Mouse (Mus musculus): ENCODE results near the gene Mipep. TPM values are rescaled to one million over a fixed set of nuclear protein-coding genes. Genes with fewer than 3 reads are reported as not detected.

Mipep gene
- polyA plus RNA-seq, 1 experiment from 2014 or later, result 29.2 TPM

- WGBS, result 78% methylated on average over 12 of the region's 12 CpGs
- ATAC-seq (replicated peaks; ENCODE audit: insufficient number of reproducible peaks, insufficient read depth, low FRiP score, low read depth), result no peak
Observed at GRCm38 (mm10) chr14:60910506-60911444, 126.4 kb downstream of the Mipep start.

GRCm38 (mm10) chr14:60912981-60913468 lies 128.7 kb downstream of the Mipep start:
- Histone ChIP-seq H3K27me3 (no peaks in the 10 kb centered on the region), H3K9ac (no peak overlapping the region), H3K4me3 (no peak overlapping the region), H3K27ac (no peak overlapping the region; the same call in 1 of the 2 replicates), H3K4me1 (replicated peaks) (peaks cover 12% of the 10 kb centered on the region), H3K4me2 (no peak overlapping the region), H3K9me3 (replicated peaks) (no peaks in the 10 kb centered on the region), H3K36me3 (no peaks in the 10 kb centered on the region)
- no peak for ATAC-seq (replicated peaks; ENCODE audit: insufficient number of reproducible peaks, insufficient read depth, low FRiP score, low read depth)
- 12% methylated on average over 8 of the region's 8 CpGs for WGBS

More at GRCm38 (mm10) chr14:60910506-60911444, 126.4 kb downstream of the Mipep start:
- no peaks in the 10 kb centered on the region for H3K9me3 ChIP-seq (replicated peaks)
- H3K4me1 ChIP-seq (replicated peaks), result peaks cover 21% of the 10 kb centered on the region
- H3K4me2 ChIP-seq, result no peak overlapping the region
- H3K36me3 ChIP-seq, result no peaks in the 10 kb centered on the region
- H3K27ac ChIP-seq, result no peak overlapping the region
- no peak overlapping the region for H3K9ac ChIP-seq
- H3K4me3 ChIP-seq, result no peak overlapping the region
- H3K27me3 ChIP-seq, result no peaks in the 10 kb centered on the region

- no peak for ATAC-seq (replicated peaks; ENCODE audit: insufficient number of reproducible peaks, insufficient read depth, low FRiP score, low read depth)
- Histone ChIP-seq H3K4me2 (no peak overlapping the region), H3K4me1 (replicated peaks) (peaks cover 12% of the 10 kb centered on the region), H3K9ac (no peak overlapping the region), H3K27ac (no peak overlapping the region), H3K4me3 (no peak overlapping the region), H3K9me3 (replicated peaks) (no peaks in the 10 kb centered on the region), H3K36me3 (no peaks in the 10 kb centered on the region), H3K27me3 (no peaks in the 10 kb centered on the region)
- 50% methylated on average over 4 of the region's 4 CpGs for WGBS
Observed at GRCm38 (mm10) chr14:60916661-60917060, 132.3 kb downstream of the Mipep start.

GRCm38 (mm10) chr14:60926011-60926410 lies 141.6 kb downstream of the Mipep start:
- Histone ChIP-seq H3K36me3 (no peaks in the 10 kb centered on the region), H3K27me3 (no peaks in the 10 kb centered on the region), H3K9ac (no peak overlapping the region), H3K4me2 (no peak overlapping the region), H3K9me3 (replicated peaks) (no peaks in the 10 kb centered on the region), H3K4me1 (replicated peaks) (no peaks in the 10 kb centered on the region), H3K4me3 (no peak overlapping the region), H3K27ac (no peak overlapping the region)
- ATAC-seq (replicated peaks; ENCODE audit: insufficient number of reproducible peaks, insufficient read depth, low FRiP score, low read depth), result no peak
- WGBS, result 85% methylated on average over 1 of the region's 1 CpGs

- H3K9ac ChIP-seq, result no peak overlapping the region
- no peak overlapping the region for H3K27ac ChIP-seq
- no peak for ATAC-seq (replicated peaks; ENCODE audit: insufficient number of reproducible peaks, insufficient read depth, low FRiP score, low read depth)
- no peaks in the 10 kb centered on the region for H3K4me1 ChIP-seq (replicated peaks)
- H3K4me3 ChIP-seq, result no peak overlapping the region
- H3K4me2 ChIP-seq, result no peak overlapping the region
- no peaks in the 10 kb centered on the region for H3K27me3 ChIP-seq
- H3K9me3 ChIP-seq (replicated peaks), result no peaks in the 10 kb centered on the region
- WGBS, result 73% methylated on average over 5 of the region's 5 CpGs
- no peaks in the 10 kb centered on the region for H3K36me3 ChIP-seq
Observed at GRCm38 (mm10) chr14:60935705-60936104, 151.3 kb downstream of the Mipep start.

- WGBS, result 92% methylated on average over 4 of the region's 4 CpGs
- ATAC-seq (replicated peaks; ENCODE audit: insufficient number of reproducible peaks, insufficient read depth, low FRiP score, low read depth), result no peak
Observed at GRCm38 (mm10) chr14:60937481-60938039, 153.2 kb downstream of the Mipep start.

More at GRCm38 (mm10) chr14:60937481-60938039, 153.2 kb downstream of the Mipep start:
- Histone ChIP-seq H3K27me3 (no peaks in the 10 kb centered on the region), H3K9me3 (replicated peaks) (no peaks in the 10 kb centered on the region), H3K4me2 (no peak overlapping the region), H3K27ac (no peak overlapping the region), H3K4me1 (replicated peaks) (no peaks in the 10 kb centered on the region), H3K36me3 (no peaks in the 10 kb centered on the region), H3K9ac (no peak overlapping the region), H3K4me3 (no peak overlapping the region)

Other genes with a start within 250 kb of the Mipep start
- 14.9 and 18.5 TPM in 2 replicates for gene Spata13, start 150.6 kb upstream of the Mipep start, polyA plus RNA-seq (2015; fragmentation: Nextera tagmentation; extraction: Ambion mirVana)
- 2.3 and 2.4 TPM in 2 replicates for gene C1qtnf9, start 16.4 kb upstream of the Mipep start, polyA plus RNA-seq (2015; fragmentation: Nextera tagmentation; extraction: Ambion mirVana)

All from heart, embryonic 15.5 days (tissue).